Mouse (Mus musculus) kidney, postnatal 0 days (tissue): ENCODE data around the gene Pcyt2. TPM values are rescaled to one million over a fixed set of nuclear protein-coding genes. Genes with fewer than 3 reads are reported as not detected.

ENCODE experiments used
- ATAC-seq: fragments of 200-750 bp; cut with Nextera tagmentation; replicated peaks from 2 replicates; pipeline ENCODE4 v1.8.0; 2017; ENCODE audit warnings: low read depth, moderate number of reproducible peaks, moderate TSS enrichment, moderate library complexity; ENCODE audit not compliant: low FRiP score
- DNase-seq: peaks from one replicate; pipeline ENCODE4 v3.0.0-alpha.2; 2016; ENCODE audit warnings: low spot score
- H3K27ac ChIP-seq: fragments of 300-500 bp; sonication (generic); 2 replicates; pipeline ENCODE4 v1.5.1; 2014; ENCODE audit warnings: mild to moderate bottlenecking
- H3K27me3 ChIP-seq: fragments of 300-500 bp; sonication (generic); 2 replicates; pipeline ENCODE4 v1.6.1; 2014; ENCODE audit warnings: low read length, mixed read lengths; ENCODE audit not compliant: insufficient read depth
- H3K36me3 ChIP-seq: fragments of 300-500 bp; sonication (generic); 2 replicates; pipeline ENCODE4 v1.6.1; 2014; ENCODE audit warnings: low read length, mixed read lengths; ENCODE audit not compliant: insufficient read depth
- H3K4me1 ChIP-seq: fragments of 300-500 bp; sonication (generic); replicated peaks from 2 replicates; pipeline ENCODE4 v1.6.1; 2014; ENCODE audit warnings: antibody characterized with exemption, low read length, mixed read lengths; ENCODE audit not compliant: insufficient read depth
- H3K4me2 ChIP-seq: fragments of 300-500 bp; sonication (generic); 2 replicates; pipeline ENCODE4 v1.6.1; 2014; ENCODE audit warnings: mild to moderate bottlenecking, low read length, moderate library complexity, mixed read lengths
- H3K4me3 ChIP-seq: fragments of 300-500 bp; sonication (generic); replicated peaks from 2 replicates; pipeline ENCODE4 v1.5.1; 2014; ENCODE audit warnings: low read depth, low read length
- H3K9ac ChIP-seq: fragments of 300-500 bp; sonication (generic); 2 replicates; pipeline ENCODE4 v1.6.1; 2014; ENCODE audit warnings: low read depth, low read length
- H3K9me3 ChIP-seq: fragments of 300-500 bp; sonication (generic); replicated peaks from 2 replicates; pipeline ENCODE4 v1.6.1; 2016; ENCODE audit warnings: low read length, inconsistent platforms, mixed read lengths
- CTCF ChIP-seq: IDR thresholded peaks from 2 replicates; pipeline ENCODE4 v1.5.1; 2016; ENCODE audit warnings: antibody characterized with exemption, low read depth, mild to moderate bottlenecking, moderate library complexity
- WGBS: fragments of 180-500 bp; shearing (Covaris S2); extraction: QIAGEN DNeasy Blood & Tissue Kit; methylation state at CpG from one replicate; pipeline ENCODE4 v1.1.7; 2014; 5-methylcytosine and 5-hydroxymethylcytosine counted together
- polyA plus RNA-seq: library from polyadenylated mRNA; unstranded; fragments of >200 nt; fragmentation: Nextera tagmentation; extraction: Ambion mirVana; gene quantifications from 2 replicates; pipeline ENCODE4 v1.2.1, GENCODE M21; 2015

Pcyt2 gene
- polyA plus RNA-seq, 1 experiment from 2014 or later: 116 TPM

GRCm38 (mm10) chr11:120579316-120580107 is 38.2 kb downstream of the Pcyt2 start:
- peak overlapping the region; percentile 94 for H3K4me2 ChIP-seq
- peak overlapping the region; percentile 96; the same call in 1 of the 2 replicates for H3K27ac ChIP-seq
- 45% methylated on average over 15 of the region's 15 CpGs for WGBS
- peak overlapping the region; percentile 97; the same call in 1 of the 2 replicates for H3K9ac ChIP-seq
- peak; percentile 90 for TF ChIP-seq CTCF
- peak; percentile 79 for DNase-seq
- H3K36me3 ChIP-seq: peaks cover 20% of the 10 kb centered on the region
- no peaks in the 10 kb centered on the region for H3K9me3 ChIP-seq
- H3K27me3 ChIP-seq: no peaks in the 10 kb centered on the region
- peak; percentile 1; the same call in 1 of the 2 replicates for ATAC-seq
- peaks cover 15% of the 10 kb centered on the region for H3K4me1 ChIP-seq
- H3K4me3 ChIP-seq: peak overlapping the region; percentile 91

GRCm38 (mm10) chr11:120578694-120579243 is 39.0 kb downstream of the Pcyt2 start:
- no peak overlapping the region for H3K9ac ChIP-seq
- H3K4me3 ChIP-seq: no peak overlapping the region
- peaks cover 20% of the 10 kb centered on the region for H3K36me3 ChIP-seq
- H3K4me2 ChIP-seq: no peak overlapping the region
- peak; percentile 6; the same call in 1 of the 2 replicates for ATAC-seq
- H3K4me1 ChIP-seq: peaks cover 19% of the 10 kb centered on the region
- H3K9me3 ChIP-seq: no peaks in the 10 kb centered on the region
- no peak for TF ChIP-seq CTCF
- peak; percentile 32 for DNase-seq
- H3K27me3 ChIP-seq: no peaks in the 10 kb centered on the region
- H3K27ac ChIP-seq: peak overlapping the region; percentile 80; the same call in 1 of the 2 replicates
- WGBS: 69% methylated on average over 11 of the region's 11 CpGs

- no peaks in the 10 kb centered on the region for H3K9me3 ChIP-seq
- ATAC-seq (no peak), DNase-seq (no peak)
- 0 out of 2 replicates have a peak overlapping the region, but pooled peaks have one; percentile 20 for H3K9ac ChIP-seq
- H3K27me3 ChIP-seq: no peaks in the 10 kb centered on the region
- no peak for TF ChIP-seq CTCF
- peak overlapping the region; percentile 80 for H3K27ac ChIP-seq
- H3K4me3 ChIP-seq: no peak overlapping the region
- H3K4me2 ChIP-seq: no peak overlapping the region
- H3K4me1 ChIP-seq: peaks cover 19% of the 10 kb centered on the region
- 67% methylated on average over 10 of the region's 10 CpGs for WGBS
- H3K36me3 ChIP-seq: peaks cover 20% of the 10 kb centered on the region
Measured at GRCm38 (mm10) chr11:120578024-120578693, 39.6 kb downstream of the Pcyt2 start.

- H3K9me3 ChIP-seq: no peaks in the 10 kb centered on the region
- peaks cover 20% of the 10 kb centered on the region for H3K36me3 ChIP-seq
- peak overlapping the region; percentile 80 for H3K27ac ChIP-seq
- peaks cover 19% of the 10 kb centered on the region for H3K4me1 ChIP-seq
- DNase-seq: peak; percentile 72
- H3K27me3 ChIP-seq: no peaks in the 10 kb centered on the region
- peak overlapping the region; percentile 18; the same call in 1 of the 2 replicates for H3K4me2 ChIP-seq
- ATAC-seq: 0 out of 2 replicates have a peak, but pooled peaks have one; percentile 6
- no peak overlapping the region for H3K4me3 ChIP-seq
- 67% methylated on average over 7 of the region's 7 CpGs for WGBS
- H3K9ac ChIP-seq: 0 out of 2 replicates have a peak overlapping the region, but pooled peaks have one; percentile 20
- TF ChIP-seq CTCF: peak; percentile 65
Measured at GRCm38 (mm10) chr11:120577211-120578023, 40.3 kb downstream of the Pcyt2 start.

GRCm38 (mm10) chr11:120576365-120576981 is 41.3 kb downstream of the Pcyt2 start:
- H3K9me3 ChIP-seq: no peaks in the 10 kb centered on the region
- ATAC-seq (no peak), DNase-seq (peak; percentile 36)
- TF ChIP-seq CTCF: no peak
- H3K36me3 ChIP-seq: peaks cover 20% of the 10 kb centered on the region
- H3K4me3 ChIP-seq: no peak overlapping the region
- 90% methylated on average over 3 of the region's 3 CpGs for WGBS
- H3K9ac ChIP-seq: no peak overlapping the region
- peaks cover 16% of the 10 kb centered on the region for H3K4me1 ChIP-seq
- no peaks in the 10 kb centered on the region for H3K27me3 ChIP-seq
- no peak overlapping the region; the same call in 1 of the 2 replicates for H3K4me2 ChIP-seq
- H3K27ac ChIP-seq: peak overlapping the region; percentile 80
